Mouse (Mus musculus) C2C12 (cell line): ENCODE measurements at regions not wholly inside any gene's neighbourhood (a gene's known extent, or its start where the extent isn't known, plus 50 kb on each side); places are given as distances from the start of the nearest gene placed in this dataset.

Experiments
- CEBPB ChIP-seq: IDR thresholded peaks from one replicate; pipeline ENCODE4 v1.6.1; 2011; ENCODE audit warnings: low read depth, mild to moderate bottlenecking, control low read depth, moderate library complexity
- CTCF ChIP-seq: IDR thresholded peaks from one replicate; pipeline ENCODE4 v1.5.1; 2011; ENCODE audit not compliant: control insufficient read depth, insufficient read depth, insufficient read length
- MAX ChIP-seq: IDR thresholded peaks from one replicate; pipeline ENCODE4 v1.6.1; 2011; ENCODE audit warnings: mild to moderate bottlenecking, control low read depth
- MYOD1 ChIP-seq: IDR thresholded peaks from one replicate; pipeline ENCODE4 v1.6.1; 2011; ENCODE audit warnings: low read depth; ENCODE audit not compliant: control insufficient read depth, insufficient read length
- MYOG ChIP-seq: IDR thresholded peaks from one replicate; pipeline ENCODE4 v1.6.1; 2011; ENCODE audit not compliant: control insufficient read depth, insufficient read length; ENCODE audit errors: extremely low read depth
- USF1 ChIP-seq: IDR thresholded peaks from one replicate; pipeline ENCODE4 v1.6.1; 2011; ENCODE audit warnings: low read depth, mild to moderate bottlenecking, control low read depth, moderate library complexity

GRCm38 (mm10) chr16:12935266-12935665 lies 174.2 kb upstream of the Ercc4 start:
- TF ChIP-seq MYOD1: no peak
- TF ChIP-seq MAX: no peak
- no peak for TF ChIP-seq CTCF
- TF ChIP-seq USF1: no peak
- no peak for TF ChIP-seq MYOG
- TF ChIP-seq CEBPB: no peak
